In genomic region chr2:164486258-164487114, GRCm38 (mm10) we compare ENCODE assay signal across 8 mouse cellular contexts. TPM values are rescaled to one million over a fixed set of nuclear protein-coding genes. Genes with fewer than 3 reads are reported as not detected.
DNase-seq lines count a peak whose midpoint lies in the region; ATAC-seq lines count a peak whose summit lies in the region.

No protein-coding gene starts in this region.

- H3K36me3 ChIP-seq in embryonic facial prominence, embryonic 12.5 days = no peaks in the 10 kb centered on the region
- peaks cover 10% of the 10 kb centered on the region for H3K36me3 ChIP-seq in heart, embryonic 10.5 days
- H3K36me3 ChIP-seq in kidney, embryonic 14.5 days (ENCODE audit: control insufficient read depth, insufficient read depth, low read length) = no peaks in the 10 kb centered on the region; the same call in 1 of the 2 replicates
- H3K36me3 ChIP-seq in limb, embryonic 13.5 days = peaks cover 5% of the 10 kb centered on the region
- peaks cover 7% of the 10 kb centered on the region for H3K36me3 ChIP-seq in midbrain, embryonic 13.5 days

- H3K9ac ChIP-seq in embryonic facial prominence, embryonic 12.5 days = peak overlapping the region; percentile 68
- peak overlapping the region; percentile 77 for H3K9ac ChIP-seq in kidney, embryonic 14.5 days (ENCODE audit: low read depth, low read length)
- H3K9ac ChIP-seq in limb, embryonic 13.5 days = peak overlapping the region; percentile 78
- H3K9ac ChIP-seq in midbrain, embryonic 13.5 days (replicated peaks) = peak overlapping the region; percentile 75

- 1% methylated on average over 87 of the region's 90 CpGs for WGBS in embryonic facial prominence, embryonic 12.5 days
- WGBS in heart, embryonic 10.5 days = under 1% methylated on average over 89 of the region's 90 CpGs
- under 1% methylated on average over 85 of the region's 90 CpGs for WGBS in kidney, embryonic 14.5 days
- WGBS in limb, embryonic 13.5 days = under 1% methylated on average over 86 of the region's 90 CpGs
- WGBS in midbrain, embryonic 13.5 days = under 1% methylated on average over 75 of the region's 90 CpGs

- peak overlapping the region; percentile 100 for H3K4me2 ChIP-seq in embryonic facial prominence, embryonic 12.5 days (replicated peaks)
- H3K4me2 ChIP-seq in kidney, embryonic 14.5 days (replicated peaks; ENCODE audit: low read depth, low read length) = peak overlapping the region; percentile 100
- H3K4me2 ChIP-seq in limb, embryonic 13.5 days (replicated peaks) = peak overlapping the region; percentile 100
- H3K4me2 ChIP-seq in midbrain, embryonic 13.5 days (replicated peaks) = peak overlapping the region; percentile 100

- peak overlapping the region; percentile 84 for H3K4me3 ChIP-seq in embryonic facial prominence, embryonic 12.5 days
- peak overlapping the region; percentile 96 for H3K4me3 ChIP-seq in heart, embryonic 10.5 days
- H3K4me3 ChIP-seq in kidney, embryonic 14.5 days (ENCODE audit: low read length) = peak overlapping the region; percentile 79
- peak overlapping the region; percentile 75 for H3K4me3 ChIP-seq in limb, embryonic 13.5 days
- peak overlapping the region; percentile 74 for H3K4me3 ChIP-seq in midbrain, embryonic 13.5 days (replicated peaks)

- peaks cover 9% of the 10 kb centered on the region; the same call in 1 of the 2 replicates for H3K4me1 ChIP-seq in embryonic facial prominence, embryonic 12.5 days
- H3K4me1 ChIP-seq in heart, embryonic 10.5 days = peaks cover 25% of the 10 kb centered on the region
- peaks cover 10% of the 10 kb centered on the region; the same call in 1 of the 2 replicates for H3K4me1 ChIP-seq in kidney, embryonic 14.5 days (ENCODE audit: control insufficient read depth, insufficient read depth, low read length)
- peaks cover 15% of the 10 kb centered on the region for H3K4me1 ChIP-seq in limb, embryonic 13.5 days
- peaks cover 19% of the 10 kb centered on the region for H3K4me1 ChIP-seq in midbrain, embryonic 13.5 days (replicated peaks)

- peaks cover 46% of the 10 kb centered on the region for H3K27me3 ChIP-seq in embryonic facial prominence, embryonic 12.5 days
- peaks cover 49% of the 10 kb centered on the region for H3K27me3 ChIP-seq in heart, embryonic 10.5 days (ENCODE audit: insufficient read depth, poor library complexity, severe bottlenecking)
- H3K27me3 ChIP-seq in kidney, embryonic 14.5 days (ENCODE audit: control insufficient read depth, insufficient read depth, low read length) = peaks cover 10% of the 10 kb centered on the region; the same call in 1 of the 2 replicates
- H3K27me3 ChIP-seq in limb, embryonic 13.5 days = peaks cover 53% of the 10 kb centered on the region
- peaks cover 39% of the 10 kb centered on the region for H3K27me3 ChIP-seq in midbrain, embryonic 13.5 days

- DNase-seq in A20 (ENCODE audit: low read depth, low spot score) (peak; percentile 25), ZHBTc4 (ENCODE audit: low read depth, low spot score) (peak; percentile 51)
- peak; percentile 86 for DNase-seq in heart, embryonic 10.5 days (ENCODE audit: low spot score)
- DNase-seq in telencephalon, adult 2 months (ENCODE audit: low read depth, low spot score) = peak; percentile 74

- no peak overlapping the region for H3K27ac ChIP-seq in embryonic facial prominence, embryonic 12.5 days
- peak overlapping the region; percentile 91 for H3K27ac ChIP-seq in heart, embryonic 10.5 days
- no peak overlapping the region for H3K27ac ChIP-seq in kidney, embryonic 14.5 days (ENCODE audit: low read depth, low read length)
- no peak overlapping the region for H3K27ac ChIP-seq in limb, embryonic 13.5 days
- H3K27ac ChIP-seq in midbrain, embryonic 13.5 days = no peak overlapping the region

- no peak for ATAC-seq in embryonic facial prominence, embryonic 12.5 days (ENCODE audit: insufficient number of reproducible peaks, insufficient read depth, low FRiP score, low TSS enrichment)
- peak; percentile 58; the same call in 1 of the 2 replicates for ATAC-seq in kidney, embryonic 14.5 days (ENCODE audit: low FRiP score, low TSS enrichment)
- peak; percentile 34; the same call in 1 of the 2 replicates for ATAC-seq in limb, embryonic 13.5 days (ENCODE audit: low FRiP score, low read depth)
- peak; percentile 64 for ATAC-seq in midbrain, embryonic 13.5 days

- H3K9me3 ChIP-seq in embryonic facial prominence, embryonic 12.5 days = no peaks in the 10 kb centered on the region
- no peaks in the 10 kb centered on the region for H3K9me3 ChIP-seq in heart, embryonic 10.5 days
- no peaks in the 10 kb centered on the region for H3K9me3 ChIP-seq in kidney, embryonic 14.5 days (ENCODE audit: control insufficient read depth, low read length)
- no peaks in the 10 kb centered on the region for H3K9me3 ChIP-seq in limb, embryonic 13.5 days
- H3K9me3 ChIP-seq in midbrain, embryonic 13.5 days = no peaks in the 10 kb centered on the region

RNA-seq across cellular contexts. Expression of gene Dbndd2, which starts 0.6 kb away (rescaled TPM):
- 1.7 and 2.2 TPM in 2 replicates for polyA plus RNA-seq in embryonic facial prominence, embryonic 12.5 days (2016; fragmentation: Nextera tagmentation; extraction: Ambion mirVana)
- polyA plus RNA-seq in heart, embryonic 10.5 days (2016; fragmentation: Nextera tagmentation; extraction: Ambion mirVana) = 7.4 and 16.5 TPM in 2 replicates
- 12.4 and 14.7 TPM in 2 replicates for polyA plus RNA-seq in kidney, embryonic 14.5 days (2014; fragmentation: Nextera tagmentation; extraction: Ambion mirVana)
- 1.4 and 2.3 TPM in 2 replicates for polyA plus RNA-seq in limb, embryonic 13.5 days (2015; fragmentation: Nextera tagmentation; extraction: Ambion mirVana)
- 8.7 and 8.8 TPM in 2 replicates for polyA plus RNA-seq in midbrain, embryonic 13.5 days (2015; fragmentation: Nextera tagmentation; extraction: Ambion mirVana)

RNA-seq across cellular contexts. Expression of gene Pigt, which starts 10.8 kb away (rescaled TPM):
- polyA plus RNA-seq in embryonic facial prominence, embryonic 12.5 days (2016; fragmentation: Nextera tagmentation; extraction: Ambion mirVana) = 36.7 and 37.7 TPM in 2 replicates
- 51.0 and 59.1 TPM in 2 replicates for polyA plus RNA-seq in heart, embryonic 10.5 days (2016; fragmentation: Nextera tagmentation; extraction: Ambion mirVana)
- polyA plus RNA-seq in kidney, embryonic 14.5 days (2014; fragmentation: Nextera tagmentation; extraction: Ambion mirVana) = 70.7 and 79.2 TPM in 2 replicates
- polyA plus RNA-seq in limb, embryonic 13.5 days (2015; fragmentation: Nextera tagmentation; extraction: Ambion mirVana) = 45.9 and 46.8 TPM in 2 replicates
- 64.2 and 67.8 TPM in 2 replicates for polyA plus RNA-seq in midbrain, embryonic 13.5 days (2015; fragmentation: Nextera tagmentation; extraction: Ambion mirVana)

RNA-seq across cellular contexts. Expression of gene Trp53tg5, which starts 13.0 kb away (rescaled TPM):
- not detected in 2 replicates for polyA plus RNA-seq in embryonic facial prominence, embryonic 12.5 days (2016; fragmentation: Nextera tagmentation; extraction: Ambion mirVana)
- not detected in 2 replicates for polyA plus RNA-seq in heart, embryonic 10.5 days (2016; fragmentation: Nextera tagmentation; extraction: Ambion mirVana)
- not detected in 2 replicates for polyA plus RNA-seq in kidney, embryonic 14.5 days (2014; fragmentation: Nextera tagmentation; extraction: Ambion mirVana)
- polyA plus RNA-seq in limb, embryonic 13.5 days (2015; fragmentation: Nextera tagmentation; extraction: Ambion mirVana) = not detected in 2 replicates
- not detected in 2 replicates for polyA plus RNA-seq in midbrain, embryonic 13.5 days (2015; fragmentation: Nextera tagmentation; extraction: Ambion mirVana)

RNA-seq across cellular contexts. Expression of gene Gm20458, which starts 25.7 kb away (rescaled TPM):
- polyA plus RNA-seq in embryonic facial prominence, embryonic 12.5 days (2016; fragmentation: Nextera tagmentation; extraction: Ambion mirVana) = 6.1 and 6.5 TPM in 2 replicates
- 10.3 and 11.7 TPM in 2 replicates for polyA plus RNA-seq in heart, embryonic 10.5 days (2016; fragmentation: Nextera tagmentation; extraction: Ambion mirVana)
- 7.1 and 8.4 TPM in 2 replicates for polyA plus RNA-seq in kidney, embryonic 14.5 days (2014; fragmentation: Nextera tagmentation; extraction: Ambion mirVana)
- polyA plus RNA-seq in limb, embryonic 13.5 days (2015; fragmentation: Nextera tagmentation; extraction: Ambion mirVana) = 5.5 and 7.4 TPM in 2 replicates
- 4.5 and 5.2 TPM in 2 replicates for polyA plus RNA-seq in midbrain, embryonic 13.5 days (2015; fragmentation: Nextera tagmentation; extraction: Ambion mirVana)

RNA-seq across cellular contexts. Expression of gene Sys1, which starts 29.7 kb away (rescaled TPM):
- 65.4 and 66.8 TPM in 2 replicates for polyA plus RNA-seq in embryonic facial prominence, embryonic 12.5 days (2016; fragmentation: Nextera tagmentation; extraction: Ambion mirVana)
- 41.2 and 52.5 TPM in 2 replicates for polyA plus RNA-seq in heart, embryonic 10.5 days (2016; fragmentation: Nextera tagmentation; extraction: Ambion mirVana)
- polyA plus RNA-seq in kidney, embryonic 14.5 days (2014; fragmentation: Nextera tagmentation; extraction: Ambion mirVana) = 66.8 and 69.4 TPM in 2 replicates
- polyA plus RNA-seq in limb, embryonic 13.5 days (2015; fragmentation: Nextera tagmentation; extraction: Ambion mirVana) = 65.2 and 66.6 TPM in 2 replicates
- 77.6 and 81.1 TPM in 2 replicates for polyA plus RNA-seq in midbrain, embryonic 13.5 days (2015; fragmentation: Nextera tagmentation; extraction: Ambion mirVana)

Comparison
In these comparisons a context has a peak if more than half of its experiments do, and no peak if none do; other contexts are left out.
1. DNase-seq: peak in every context shown above with its lines; median percentile 86 in heart, embryonic 10.5 days; 74 in telencephalon, adult 2 months; 51 in ZHBTc4; 25 in A20.